ENCODE assay signal across 9 mouse cellular contexts in the genomic region with DNA sequence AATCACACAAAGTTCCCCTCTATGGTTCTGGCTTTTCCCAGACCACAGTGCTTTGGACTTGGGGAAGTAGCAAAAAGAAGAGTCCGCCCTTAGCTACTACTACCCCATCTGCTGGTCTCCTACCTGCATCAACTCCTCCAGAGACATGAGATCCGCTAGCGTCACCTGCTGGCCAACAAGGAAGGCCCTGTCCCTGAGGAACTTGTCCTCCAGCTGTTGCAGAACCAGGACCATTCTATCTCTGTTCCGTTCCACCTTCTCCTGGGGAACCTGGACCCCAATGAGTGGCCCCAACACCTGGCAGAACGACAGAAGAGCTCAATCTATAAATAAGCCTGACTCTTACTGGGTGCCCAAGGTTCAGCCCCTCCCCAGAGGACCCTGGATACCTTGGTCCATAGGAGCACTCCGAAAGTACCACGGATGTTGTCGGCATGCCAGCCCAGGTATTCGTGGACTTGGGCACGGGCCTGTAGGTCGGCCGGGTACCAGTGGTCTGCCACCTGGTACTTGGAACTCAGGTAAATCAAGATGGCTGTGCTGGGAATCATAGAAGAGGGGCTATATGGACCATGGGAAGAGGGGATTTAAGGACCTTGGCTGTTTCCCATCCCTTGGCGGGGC. TPM values are rescaled to one million over a fixed set of nuclear protein-coding genes. Genes with fewer than 3 reads are reported as not detected.
DNase-seq lines count a peak whose midpoint lies in the region; ATAC-seq and TF ChIP-seq lines count a peak whose summit lies in the region.
"Had no signal": no experiment of that assay in that cellular context is flagged by ENCODE, and none has a peak within 500 bp of the region (broad histone marks: within the 10 kb centered on the region; RNA-seq: fewer than 3 reads in every experiment).

No protein-coding gene starts in this region.

- no peak for DNase-seq in frontal cortex, postnatal 14 days (ENCODE audit: low spot score in 2 of 2)
- DNase-seq in 416B (ENCODE audit: low read depth) (peak; percentile 87), liver (peak; percentile 78)
- peak; percentile 87 for DNase-seq in adrenal gland, postnatal 14 days
- DNase-seq in gastrocnemius, adult 2 months: peak; percentile 83
- peak; percentile 57 for DNase-seq in ovary, postnatal 14 days (ENCODE audit: low spot score)
- DNase-seq in yolk sac, embryonic 10.5 days (ENCODE audit: low spot score): peak; percentile 58

- ATAC-seq in frontal cortex, adult (ENCODE audit: low TSS enrichment): peak; percentile 32; the same call in 1 of the 2 replicates

- peak overlapping the region; percentile 89; the same call in 1 of the 2 replicates for H3K27ac ChIP-seq in gastrocnemius, adult 2 months

- TF ChIP-seq CTCF in gastrocnemius, adult 2 months (IDR thresholded peaks at IDR 0.05): peak; percentile 90

- no peak overlapping the region for H3K4me3 ChIP-seq in gastrocnemius, adult 2 months

- intact Hi-C loops in gastrocnemius, adult 2 months (cut with DNase I): loop anchor here (1.0 to 2.0 kb wide), 2 partner anchors 60 to 87 kb away; partner anchors contain the start of gene Ddt

RNA-seq across cellular contexts. Expression of gene Gstt2, which starts 4.8 kb away (rescaled TPM):
- 33.3 and 40.9 TPM in 2 replicates for total RNA-seq in adrenal gland, postnatal 14 days (2021)
- 1 to 10 TPM; 2.3 to 4.2 TPM for total RNA-seq in gastrocnemius, adult 2 months (2021)

RNA-seq across cellular contexts. Expression of gene Gstt4, which starts 10.0 kb away (rescaled TPM):
- 0.59 and 0.79 TPM in 2 replicates for total RNA-seq in adrenal gland, postnatal 14 days (2021)
- total RNA-seq in gastrocnemius, adult 2 months (2021): not detected
- total RNA-seq: left cerebral cortex, adult 8-10 months had no signal

RNA-seq across cellular contexts. Expression of gene Mif, which starts 27.7 kb away (rescaled TPM):
- 259 and 296 TPM in 2 replicates for total RNA-seq in adrenal gland, postnatal 14 days (2021)
- total RNA-seq in gastrocnemius, adult 2 months (2021): 100 to 1,000 TPM; 147 to 168 TPM

RNA-seq across cellular contexts. Expression of gene Gstt1, which starts 34.0 kb away (rescaled TPM):
- total RNA-seq in adrenal gland, postnatal 14 days (2021): 69.1 and 93.9 TPM in 2 replicates
- total RNA-seq in gastrocnemius, adult 2 months (2021): 1 to 10 TPM; 4.5 to 5.7 TPM

RNA-seq across cellular contexts. Expression of gene Gstt3, which starts 51.2 kb away (rescaled TPM):
- total RNA-seq in adrenal gland, postnatal 14 days (2021): 20.2 and 21.2 TPM in 2 replicates
- 1 to 10 TPM; 2.6 to 3.2 TPM for total RNA-seq in gastrocnemius, adult 2 months (2021)

Comparison
In these comparisons a context has a peak if more than half of its experiments do, and no peak if none do; other contexts are left out.
1. DNase-seq: peak in 416B (single experiment), adrenal gland, postnatal 14 days (single experiment), gastrocnemius, adult 2 months (single experiment), liver (single experiment), ovary, postnatal 14 days (single experiment) and yolk sac, embryonic 10.5 days (single experiment); none in frontal cortex, postnatal 14 days (0 of 2).